Mouse (Mus musculus) testis, postnatal 10 days (tissue): ENCODE measurements around the gene Spats2l.

ENCODE experiments used
- DNase-seq: peaks from one replicate; pipeline ENCODE4 v3.0.0; 2021; ENCODE audit warnings: low spot score

Gene Spats2l

DNA sequence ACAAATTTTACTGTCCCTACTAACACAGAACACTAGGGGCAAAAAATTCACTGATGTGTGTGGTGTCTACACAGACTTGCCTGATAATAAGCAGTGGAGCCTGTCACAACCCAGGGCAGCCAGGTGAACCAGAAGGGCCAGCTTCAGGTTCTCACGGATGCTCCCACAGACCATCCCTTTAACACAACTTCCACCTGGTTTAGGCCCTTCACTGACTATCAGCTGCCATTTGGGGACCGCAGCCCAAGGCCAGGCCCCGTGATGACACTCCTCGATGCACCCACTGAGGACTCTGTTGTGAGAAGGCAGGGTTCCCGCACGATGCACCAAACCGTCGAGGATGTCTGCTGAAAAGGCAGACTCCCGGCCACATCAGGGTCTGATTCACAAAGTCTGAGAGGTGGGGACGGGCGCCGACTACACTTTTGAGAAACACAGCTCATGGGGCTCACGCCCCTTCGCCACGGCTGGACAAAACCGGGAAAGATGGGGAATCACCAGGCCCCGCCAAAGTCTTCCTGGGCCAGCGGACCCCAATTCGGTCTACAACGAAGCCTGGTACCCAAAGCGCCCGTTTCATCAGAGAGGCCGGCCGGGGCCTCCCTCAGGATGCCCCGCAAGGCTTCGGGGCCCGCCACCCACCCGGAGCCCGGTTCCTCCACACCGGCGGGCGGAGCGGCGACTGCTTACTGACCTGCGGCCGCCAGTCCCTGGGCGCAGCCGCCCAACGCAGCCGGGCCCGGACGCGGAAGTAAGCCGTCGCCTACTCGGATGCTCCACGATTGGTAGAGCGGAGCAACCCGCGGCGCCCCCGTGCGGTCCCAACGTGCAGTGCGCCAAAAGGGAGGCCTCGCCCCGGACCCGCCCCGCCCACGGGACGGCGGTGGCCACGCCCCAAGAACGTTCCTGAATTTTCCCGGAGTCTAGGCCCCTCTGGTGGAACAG is 195.6 kb downstream of the Spats2l start:
- peak; percentile 99 for DNase-seq

DNA sequence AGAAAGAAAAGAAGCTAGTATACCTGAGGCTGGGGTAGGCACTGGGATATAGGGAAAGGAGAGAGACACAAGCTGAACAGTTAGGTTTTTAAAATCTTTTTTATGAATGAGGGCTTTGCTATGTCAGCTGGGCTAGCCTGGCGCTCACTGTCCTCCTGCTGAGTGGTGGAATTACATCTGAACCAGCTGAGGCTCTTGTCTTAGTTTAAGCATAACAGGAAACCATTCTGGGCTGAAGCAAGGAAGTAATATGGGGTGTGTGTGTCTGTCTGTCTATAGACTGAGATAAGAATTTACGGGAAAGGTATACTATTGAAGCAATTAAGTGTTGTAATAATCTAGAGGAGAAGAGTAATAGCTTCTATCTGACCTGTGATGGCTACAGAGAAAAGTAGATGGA is 197.6 kb downstream of the Spats2l start:
- peak; percentile 12 for DNase-seq

DNA sequence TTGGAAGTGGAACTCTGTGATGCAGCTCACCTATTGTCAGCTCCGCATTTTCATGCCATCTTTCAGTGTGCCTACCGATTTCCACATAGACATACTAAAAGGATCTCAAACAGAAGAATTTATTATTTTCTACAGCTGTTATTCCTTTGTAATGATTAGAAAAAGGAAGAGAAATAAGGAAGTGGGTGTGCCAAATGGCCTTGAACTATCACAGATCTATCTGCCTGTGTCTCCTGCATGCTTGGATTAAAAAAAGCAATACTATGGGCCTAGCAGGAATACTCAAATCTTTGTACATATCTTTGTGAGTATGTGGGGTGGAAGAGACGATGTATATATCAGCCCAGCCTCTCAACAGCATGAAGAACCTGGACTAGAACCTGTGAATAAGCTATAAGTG is 202.9 kb downstream of the Spats2l start:
- DNase-seq = no peak

DNA sequence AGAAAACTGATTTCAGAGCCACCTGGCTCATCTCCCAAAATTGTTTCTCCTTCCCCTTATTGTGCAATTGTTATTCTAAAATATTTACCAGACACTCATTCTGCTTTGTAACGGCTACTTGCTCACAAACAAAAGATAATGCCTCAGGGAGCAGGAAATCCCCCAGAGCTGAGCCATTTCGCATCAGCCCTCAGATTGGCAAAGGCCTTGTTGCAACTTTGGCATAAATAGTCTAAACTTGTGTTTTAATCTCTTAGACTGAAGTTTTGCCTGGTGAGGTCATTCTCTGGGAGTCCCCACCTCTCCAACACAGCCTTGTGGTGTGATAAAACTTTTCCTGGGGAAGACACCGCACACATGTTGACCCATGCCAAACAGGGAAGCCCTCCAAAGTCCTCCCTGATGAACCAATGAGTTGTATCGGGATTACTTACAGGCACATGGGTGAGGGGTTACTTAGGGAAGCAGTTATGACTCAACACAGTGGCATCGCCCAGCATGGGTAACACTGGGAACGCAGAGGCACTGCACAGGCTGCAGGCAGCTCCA is 215.2 kb downstream of the Spats2l start:
- DNase-seq = no peak

DNA sequence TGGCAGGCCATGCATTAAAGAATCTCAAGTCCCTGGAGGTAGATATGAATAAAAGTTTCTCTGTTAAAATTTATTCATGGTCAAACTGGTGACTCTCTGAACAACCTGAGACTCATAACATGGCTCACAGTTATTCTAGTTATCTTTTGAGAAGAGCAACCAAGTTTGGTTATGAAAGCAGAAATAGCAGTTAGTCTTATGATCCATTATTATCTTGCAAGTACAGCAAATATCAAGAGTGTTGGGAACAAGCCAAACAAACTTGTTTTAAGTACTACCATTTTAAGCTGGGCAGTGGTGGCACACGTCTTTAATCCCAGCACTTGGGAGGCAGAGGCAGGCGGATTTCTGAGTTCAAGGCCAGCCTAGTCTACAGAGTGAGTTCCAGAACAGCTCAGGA is 217.3 kb downstream of the Spats2l start:
- DNase-seq = no peak

DNA sequence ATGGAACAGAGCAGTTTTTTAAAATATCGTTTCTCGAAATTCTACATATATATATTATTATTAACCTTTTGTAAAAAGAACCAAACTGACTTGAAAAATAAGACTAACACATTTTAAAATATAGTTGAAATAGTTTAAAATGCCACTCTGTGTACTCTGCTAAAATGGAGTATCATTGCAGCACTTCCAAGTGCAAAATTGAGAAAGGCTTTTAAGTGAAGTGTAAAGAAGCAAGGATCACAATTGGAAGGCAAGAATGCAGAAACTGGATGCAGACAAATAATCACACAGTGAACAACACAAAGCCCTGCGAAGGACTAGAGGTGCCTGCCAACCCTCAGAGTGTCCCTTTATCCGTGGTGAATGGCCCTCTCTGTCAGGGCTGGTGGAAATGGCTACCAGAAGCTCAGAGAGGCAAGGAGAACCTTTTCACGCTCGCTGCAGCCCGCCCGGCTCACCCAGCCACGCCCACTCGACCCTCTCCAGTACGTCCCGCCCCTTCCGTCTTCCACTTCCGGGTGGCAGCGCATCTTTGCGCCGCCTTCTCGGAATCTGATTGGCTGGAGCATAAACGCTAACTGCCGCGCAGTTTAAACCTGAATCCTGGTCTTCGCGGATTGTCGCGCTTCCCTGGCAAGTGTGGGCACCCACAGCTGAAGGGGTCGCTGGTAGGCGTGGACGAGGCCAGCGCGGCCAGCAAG is 221.6 kb downstream of the Spats2l start, which contains the start of gene Sgo2a:
Gene Sgo2a (plus strand): TSS at position 540 of the 701 bp plus-strand sequence.
- DNase-seq = peak; percentile 98

DNA sequence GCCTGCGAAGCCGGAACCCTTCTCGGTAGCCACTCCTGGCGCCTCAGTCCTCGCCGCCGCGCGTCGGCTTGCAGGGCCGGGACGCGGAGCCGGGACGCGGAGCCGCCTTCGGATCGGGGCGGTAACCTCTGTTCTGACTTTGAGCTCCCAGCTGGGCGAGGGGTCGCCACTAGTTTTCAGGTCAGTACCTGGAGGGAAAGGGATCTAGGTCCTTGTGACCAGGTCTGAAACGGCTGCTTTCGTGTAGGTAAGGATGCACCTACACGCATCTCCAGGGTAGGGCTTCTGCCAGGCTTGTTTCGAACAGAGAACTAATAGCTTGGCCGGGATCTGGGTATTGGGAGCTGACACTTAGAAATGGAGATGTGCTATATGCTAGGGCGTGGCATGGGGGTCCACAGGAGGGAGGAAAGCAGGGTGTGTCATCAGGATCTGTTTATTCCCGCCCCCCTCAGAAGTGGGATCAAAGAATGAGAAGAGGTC is 222.2 kb downstream of the Spats2l start:
- DNase-seq = no peak
